Mouse (Mus musculus): ENCODE measurements around the gene Gm20521.

DNA sequence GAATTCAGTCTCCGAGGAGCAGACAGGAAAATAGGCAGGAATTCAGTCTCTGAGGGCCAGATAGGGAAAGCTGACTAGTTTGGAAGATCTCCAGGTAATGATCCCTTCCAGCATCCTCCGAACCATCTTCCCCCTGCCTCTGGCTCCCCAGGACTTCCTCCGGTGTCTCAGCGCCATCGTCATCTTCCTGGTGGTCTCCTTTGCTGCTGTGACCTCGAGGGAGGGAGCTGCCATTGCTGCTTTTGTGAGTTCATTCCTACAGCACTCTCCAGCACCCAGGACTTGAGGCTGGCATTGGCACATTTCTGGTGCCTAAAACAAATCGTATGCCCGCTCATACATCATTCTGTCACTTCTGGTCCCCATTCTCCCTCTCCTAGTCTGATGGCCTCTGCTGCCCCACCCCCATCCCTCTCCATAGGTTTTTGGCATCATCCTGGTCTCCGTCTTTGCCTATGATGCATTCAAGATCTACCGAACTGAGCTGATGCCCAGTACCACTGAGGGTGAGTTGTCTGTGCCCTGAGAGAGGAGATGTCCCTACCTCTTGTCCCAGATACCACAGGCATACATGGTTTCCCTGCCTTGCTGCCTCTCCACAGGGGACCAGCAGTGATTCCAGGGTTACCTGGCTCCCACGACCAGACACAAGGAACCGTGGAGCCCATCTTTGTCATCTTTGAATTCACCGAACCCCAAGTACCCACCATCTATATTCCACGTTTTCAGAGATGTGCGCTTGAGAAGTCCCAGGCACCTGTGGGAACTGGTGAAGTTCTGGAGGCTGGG is 55.4 kb downstream of the Gm20521 start:
- no peak for TF ChIP-seq POLR2AphosphoS5 (IDR thresholded peaks at IDR 0.05; ENCODE audit: insufficient replicate concordance, low read depth, low read length)
- no peak for TF ChIP-seq TAL1 (conservative IDR thresholded peaks at IDR 0.05; ENCODE audit: low read depth, low read length)
